Mouse (Mus musculus) frontal cortex, postnatal 10 days (tissue): Measurements from ENCODE around the gene Gm5269.

Experiments
- DNase-seq, 2 experiments: peaks; one replicate each; pipeline ENCODE4 v3.0.0; 2022; ENCODE audit warnings: low spot score in 2 of 2, mixed read lengths in 1 of 2

The Gm5269 gene

GRCm38 (mm10) chr1:45890173-45890572, at the start of gene Gm5269:
Gene Gm5269, minus strand, starts transcription at chr1:45890273.
- DNase-seq: no peak

- DNase-seq: no peak
These were observed 41.1 kb upstream of the Gm5269 start for GRCm38 (mm10) chr1:45931127-45931526.

- DNase-seq: no peak
These were observed 36.8 kb upstream of the Gm5269 start for GRCm38 (mm10) chr1:45926911-45927310.

- DNase-seq: no peak
These were observed 36.3 kb upstream of the Gm5269 start, which contains the start of gene Slc40a1 for GRCm38 (mm10) chr1:45926393-45926763. Gene Slc40a1, minus strand, starts transcription at chr1:45926523.

GRCm38 (mm10) chr1:45925500-45926392, 35.7 kb upstream of the Gm5269 start:
- DNase-seq: peak; percentile 21 to 48

GRCm38 (mm10) chr1:45925131-45925499, 35.0 kb upstream of the Gm5269 start:
- no peak for DNase-seq

GRCm38 (mm10) chr1:45924516-45924915, 34.4 kb upstream of the Gm5269 start:
- DNase-seq: no peak

GRCm38 (mm10) chr1:45923306-45923705, 33.2 kb upstream of the Gm5269 start:
- no peak for DNase-seq

GRCm38 (mm10) chr1:45920703-45921102, 30.6 kb upstream of the Gm5269 start:
- no peak for DNase-seq

- no peak for DNase-seq
These were observed 29.7 kb upstream of the Gm5269 start for GRCm38 (mm10) chr1:45919752-45920151.

GRCm38 (mm10) chr1:45917136-45917803, 27.2 kb upstream of the Gm5269 start:
- no peak for DNase-seq

GRCm38 (mm10) chr1:45916174-45916573, 26.1 kb upstream of the Gm5269 start:
- DNase-seq: no peak

GRCm38 (mm10) chr1:45914236-45914635, 24.2 kb upstream of the Gm5269 start:
- DNase-seq: no peak

GRCm38 (mm10) chr1:45905107-45905821, 15.2 kb upstream of the Gm5269 start:
- DNase-seq: no peak

- DNase-seq: no peak
These were observed 14.1 kb upstream of the Gm5269 start for GRCm38 (mm10) chr1:45904161-45904560.

- no peak for DNase-seq
These were observed 8.0 kb upstream of the Gm5269 start for GRCm38 (mm10) chr1:45898044-45898443.

- no peak for DNase-seq
These were observed 4.3 kb upstream of the Gm5269 start for GRCm38 (mm10) chr1:45894168-45894912.

- DNase-seq: no peak
These were observed 1.9 kb upstream of the Gm5269 start for GRCm38 (mm10) chr1:45891986-45892385.

GRCm38 (mm10) chr1:45886800-45887199, 3.3 kb downstream of the Gm5269 start:
- no peak for DNase-seq

GRCm38 (mm10) chr1:45883378-45883777, 6.7 kb downstream of the Gm5269 start:
- DNase-seq: no peak

GRCm38 (mm10) chr1:45882076-45882475, 8.0 kb downstream of the Gm5269 start:
- no peak for DNase-seq
